Mouse (Mus musculus): ENCODE results near the gene Gm9887. TPM values are rescaled to one million over a fixed set of nuclear protein-coding genes. Genes with fewer than 3 reads are reported as not detected.
A peak's percentile ranks its signal among the peaks of the same experiment; 100 is the strongest.

Gm9887 gene
- under 1 TPM in 1 of 2 experiments, not detected in 1; 0.54 TPM for polyA plus RNA-seq (2017; shearing (Covaris generic))

DNA sequence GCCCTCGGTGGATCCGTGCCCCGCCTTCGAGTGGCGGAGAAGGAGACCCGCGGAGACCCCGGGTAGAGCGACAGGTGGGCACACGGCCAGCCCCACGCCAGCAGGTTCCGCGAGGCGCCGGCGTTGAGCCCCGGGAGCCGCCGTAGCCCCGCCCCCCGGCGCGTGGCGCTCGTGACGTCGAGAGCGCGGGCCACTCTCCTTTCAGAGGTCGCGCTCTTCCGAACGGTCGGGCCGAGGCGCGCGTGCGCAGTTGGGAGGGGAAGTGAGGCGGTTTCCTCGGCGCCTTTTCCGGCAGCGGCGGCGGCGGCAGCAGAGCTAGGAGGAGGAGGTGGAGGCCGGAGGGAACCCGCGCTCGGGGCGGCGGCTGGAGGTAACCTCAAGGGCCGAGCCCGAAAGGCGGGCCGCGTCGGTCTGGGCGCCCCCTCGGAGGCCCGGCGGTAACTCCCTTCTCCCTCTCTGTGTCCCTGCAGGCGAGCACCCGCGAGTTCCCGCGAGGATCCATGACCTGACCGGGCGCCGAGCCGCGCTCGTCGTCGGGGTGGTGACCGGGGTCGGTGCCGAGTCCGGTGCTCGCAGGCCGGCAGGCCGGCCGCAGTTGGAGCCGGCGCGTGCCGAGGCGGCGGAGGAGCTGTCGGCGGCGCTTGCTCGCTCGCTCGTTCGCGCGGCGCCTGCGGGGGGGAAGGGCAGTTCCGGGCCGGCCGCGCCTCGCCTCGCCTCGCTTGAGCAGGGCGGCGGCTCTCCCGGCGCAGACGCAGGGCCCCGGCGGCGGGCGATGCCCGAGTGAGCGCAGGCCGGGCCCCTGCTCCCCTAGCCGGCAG is at the start of gene Gm9887, which contains the start of gene Arf6:
Gene Gm9887 (minus strand): TSS at position 605 of the 818 bp plus-strand sequence.
Gene Arf6 (plus strand): TSS at position 297 of the 818 bp plus-strand sequence.
- ATAC-seq, result peak; percentile 74

DNA sequence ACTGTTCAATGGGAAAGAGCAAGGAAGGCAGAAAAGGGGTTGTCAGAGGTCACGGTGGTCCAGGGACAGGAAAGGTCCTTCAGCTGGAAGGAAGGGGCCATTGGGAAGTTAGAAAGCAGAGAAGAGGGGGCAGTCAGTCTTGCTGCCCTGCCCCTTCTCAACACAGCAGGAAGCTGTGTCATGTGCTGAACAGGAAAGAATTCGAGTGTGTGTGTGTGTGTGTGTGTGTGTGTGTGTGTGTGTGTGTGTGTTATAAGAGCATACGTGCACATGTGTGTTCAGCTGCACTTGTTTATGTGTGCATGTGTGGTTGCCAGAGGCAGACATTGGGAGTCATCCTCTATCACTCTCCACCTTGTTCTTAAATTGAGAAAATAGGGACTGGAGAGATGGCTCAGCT is 48.5 kb upstream of the Gm9887 start:
- peak; percentile 33 for ATAC-seq

GRCm38 (mm10) chr12:69419606-69420005 is 47.3 kb upstream of the Gm9887 start:
- no peak for ATAC-seq

DNA sequence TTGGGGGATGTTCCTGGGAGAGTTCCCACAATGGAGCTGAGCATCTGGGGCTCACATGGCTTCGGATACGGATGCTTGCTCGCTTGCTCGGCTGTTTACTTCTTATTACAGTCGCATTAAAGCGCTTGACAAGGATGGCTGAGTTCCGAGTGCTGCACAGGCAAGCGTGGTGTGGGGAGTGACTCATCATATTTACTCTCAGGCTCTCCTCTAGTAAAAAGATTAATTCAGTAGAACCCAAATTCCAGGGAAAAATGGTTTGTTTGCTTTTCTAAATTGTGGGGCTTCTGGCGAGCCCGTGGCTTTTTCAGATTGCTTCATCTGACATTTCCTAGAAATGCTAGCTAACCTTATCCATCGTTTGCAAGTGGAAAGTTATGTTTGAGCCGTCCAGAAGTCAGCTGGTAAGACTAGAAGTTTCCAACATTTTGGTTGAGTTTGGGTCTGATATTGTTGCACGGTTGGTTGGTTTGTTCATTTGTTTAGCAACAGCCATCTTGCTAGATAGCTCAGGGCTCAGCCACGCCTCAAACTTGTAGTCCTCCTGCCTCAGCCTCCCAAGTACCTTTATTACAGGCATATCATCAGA is 46.9 kb upstream of the Gm9887 start:
- ATAC-seq, result no peak

- no peak for ATAC-seq
These were observed 46.3 kb upstream of the Gm9887 start for GRCm38 (mm10) chr12:69418606-69419005.

DNA sequence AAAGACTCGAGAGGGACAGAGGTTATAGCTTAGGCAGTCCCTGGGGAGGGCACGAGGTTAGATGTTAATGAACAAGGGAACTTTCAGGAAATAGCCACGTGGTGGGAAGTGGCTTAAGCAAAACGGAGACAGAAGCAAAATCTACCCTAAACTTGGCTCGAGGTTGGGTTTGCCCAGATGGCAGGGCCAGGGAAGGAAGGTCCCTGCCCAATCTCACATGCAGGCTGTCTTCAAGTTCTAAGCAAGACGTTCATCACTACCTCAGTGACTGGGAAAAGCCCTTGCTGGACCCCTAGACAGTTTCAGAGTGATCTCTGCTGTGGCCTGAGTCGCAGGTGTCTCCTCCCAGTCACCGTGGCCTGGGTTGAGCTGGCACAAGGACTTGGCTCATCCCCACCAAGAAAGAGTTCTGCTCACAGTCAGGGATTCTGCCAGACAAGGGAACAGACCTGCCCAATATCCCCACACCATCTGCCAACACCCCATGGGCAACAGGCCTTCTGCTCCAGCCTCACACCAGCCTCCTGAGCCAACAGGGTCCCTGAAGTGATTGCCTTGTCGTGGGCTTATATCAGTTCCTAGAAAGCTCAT is 45.5 kb upstream of the Gm9887 start:
- no peak for ATAC-seq

- peak; percentile 57 for ATAC-seq
These were observed 44.5 kb upstream of the Gm9887 start for GRCm38 (mm10) chr12:69416793-69417192.

DNA sequence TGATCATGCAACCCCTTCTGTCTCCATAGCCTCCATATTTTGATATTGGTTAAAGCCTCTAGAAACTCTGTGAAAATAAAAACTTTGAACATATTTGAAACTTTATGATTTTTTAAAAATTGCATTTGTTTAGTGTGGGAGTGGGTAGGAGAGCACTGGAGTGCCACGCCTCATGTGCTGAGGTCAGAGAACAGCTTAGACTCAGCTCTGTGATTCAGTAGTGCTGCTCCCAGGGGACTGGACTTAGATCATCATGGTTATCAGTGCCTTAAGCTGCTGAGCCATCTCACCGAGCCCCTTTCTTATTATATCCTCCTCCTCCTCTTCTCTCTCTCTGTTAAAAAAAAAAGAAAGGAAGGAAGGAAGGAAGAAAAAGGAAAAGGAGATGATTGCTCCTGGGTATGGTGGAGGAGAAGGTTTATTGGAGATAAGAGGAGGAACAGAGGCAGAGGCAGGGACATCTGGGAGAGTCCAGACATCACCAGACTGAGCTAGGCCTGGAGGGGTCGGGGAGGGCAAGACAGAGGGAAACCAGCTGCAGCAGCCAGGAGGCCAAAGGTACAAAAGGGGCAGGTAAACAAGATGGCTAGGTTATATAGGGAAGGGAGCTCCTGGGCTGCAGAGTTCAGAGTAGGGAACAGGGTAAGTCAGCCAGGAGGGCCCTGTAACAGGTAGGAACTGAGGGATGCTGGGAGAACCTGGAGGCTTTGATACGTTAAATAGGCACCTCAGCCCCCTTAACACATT is 42.7 kb upstream of the Gm9887 start:
- ATAC-seq, result no peak

- ATAC-seq, result peak; percentile 64
These were observed 41.0 kb upstream of the Gm9887 start for GRCm38 (mm10) chr12:69413303-69413702.

DNA sequence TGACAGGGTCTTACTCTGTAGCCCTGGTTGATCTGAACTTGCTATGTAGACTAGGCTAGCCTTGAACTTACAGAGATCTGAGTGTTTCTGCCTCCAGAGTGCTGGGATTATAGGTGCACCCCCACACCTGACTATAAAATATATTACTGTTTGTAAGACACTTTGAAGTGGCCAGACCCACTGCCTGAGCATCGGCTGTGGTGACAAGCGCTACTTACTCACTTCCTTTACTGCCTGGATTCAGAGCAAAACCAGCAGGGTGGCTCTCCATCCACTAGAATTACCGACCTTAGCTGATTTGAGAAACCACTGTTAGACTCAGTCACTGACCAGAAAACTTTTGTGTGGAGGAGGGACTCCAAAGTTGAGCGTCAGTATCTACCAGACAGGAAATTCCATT is 39.7 kb upstream of the Gm9887 start:
- ATAC-seq, result peak; percentile 53

- no peak for ATAC-seq
These were observed 38.5 kb upstream of the Gm9887 start for GRCm38 (mm10) chr12:69410767-69411166.

- ATAC-seq, result peak; percentile 64
These were observed 30.4 kb upstream of the Gm9887 start for GRCm38 (mm10) chr12:69402594-69403167.

DNA sequence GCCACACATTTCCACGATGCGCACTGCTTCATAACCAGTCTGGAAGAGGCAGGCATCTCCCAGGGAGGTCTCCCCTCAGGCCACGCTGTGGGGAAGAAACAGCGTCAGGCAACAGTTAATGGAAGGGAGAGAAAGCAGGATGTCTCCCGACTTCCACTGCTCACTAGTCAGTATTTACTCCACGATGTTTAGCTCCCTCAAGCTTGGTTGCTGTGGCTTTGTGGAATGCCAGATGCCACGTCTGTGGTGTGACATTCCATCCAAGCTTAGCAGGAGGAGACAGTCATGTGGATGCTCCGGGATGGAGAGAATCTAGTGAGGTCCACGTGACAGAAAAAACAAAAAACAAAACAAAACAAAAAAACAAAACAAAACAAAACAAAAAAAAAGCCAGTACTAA is 29.8 kb upstream of the Gm9887 start:
- no peak for ATAC-seq

- peak; percentile 43 for ATAC-seq
These were observed 28.6 kb upstream of the Gm9887 start for GRCm38 (mm10) chr12:69400871-69401286.

DNA sequence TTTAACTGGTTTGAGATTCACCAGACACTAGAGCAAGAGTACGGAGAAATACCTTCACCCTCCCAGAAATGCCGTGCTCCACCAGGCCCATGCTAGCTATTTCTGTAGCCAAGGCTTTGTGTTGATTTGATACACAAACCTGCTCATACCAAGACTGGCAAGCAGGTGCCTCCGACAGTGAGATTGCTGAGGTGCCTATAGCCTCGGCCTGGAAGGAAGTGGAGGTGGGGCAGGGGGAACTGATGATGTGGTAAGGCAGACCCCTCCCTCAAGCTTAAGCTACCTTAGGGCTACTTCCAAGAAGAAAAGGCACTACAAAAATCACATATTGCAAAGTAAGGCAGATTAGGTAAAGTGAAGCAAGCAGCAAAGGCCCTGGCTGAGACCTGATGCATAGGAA is 28.1 kb upstream of the Gm9887 start:
- peak; percentile 62 for ATAC-seq

DNA sequence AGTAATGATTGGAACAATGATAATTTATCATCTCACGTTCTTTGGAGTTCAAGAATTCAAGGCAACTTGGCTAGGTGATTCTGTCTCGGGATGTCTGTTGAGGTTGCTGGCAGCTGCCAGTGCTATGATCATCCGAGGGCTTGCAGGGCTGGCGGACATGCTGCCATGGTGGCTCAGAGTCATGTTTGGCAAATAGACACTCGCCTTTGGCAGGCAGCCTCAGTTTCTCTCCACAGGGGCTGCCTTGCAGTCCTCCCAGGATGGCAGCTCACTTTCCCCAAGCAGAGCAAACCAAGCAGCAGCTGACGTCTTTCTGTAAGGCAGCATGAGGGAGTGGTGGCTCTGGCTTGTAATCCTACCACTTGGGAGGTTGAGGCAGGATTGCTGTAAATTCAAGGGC is 22.2 kb upstream of the Gm9887 start:
- no peak for ATAC-seq

- no peak for ATAC-seq
These were observed 20.8 kb upstream of the Gm9887 start for GRCm38 (mm10) chr12:69393076-69393475.

DNA sequence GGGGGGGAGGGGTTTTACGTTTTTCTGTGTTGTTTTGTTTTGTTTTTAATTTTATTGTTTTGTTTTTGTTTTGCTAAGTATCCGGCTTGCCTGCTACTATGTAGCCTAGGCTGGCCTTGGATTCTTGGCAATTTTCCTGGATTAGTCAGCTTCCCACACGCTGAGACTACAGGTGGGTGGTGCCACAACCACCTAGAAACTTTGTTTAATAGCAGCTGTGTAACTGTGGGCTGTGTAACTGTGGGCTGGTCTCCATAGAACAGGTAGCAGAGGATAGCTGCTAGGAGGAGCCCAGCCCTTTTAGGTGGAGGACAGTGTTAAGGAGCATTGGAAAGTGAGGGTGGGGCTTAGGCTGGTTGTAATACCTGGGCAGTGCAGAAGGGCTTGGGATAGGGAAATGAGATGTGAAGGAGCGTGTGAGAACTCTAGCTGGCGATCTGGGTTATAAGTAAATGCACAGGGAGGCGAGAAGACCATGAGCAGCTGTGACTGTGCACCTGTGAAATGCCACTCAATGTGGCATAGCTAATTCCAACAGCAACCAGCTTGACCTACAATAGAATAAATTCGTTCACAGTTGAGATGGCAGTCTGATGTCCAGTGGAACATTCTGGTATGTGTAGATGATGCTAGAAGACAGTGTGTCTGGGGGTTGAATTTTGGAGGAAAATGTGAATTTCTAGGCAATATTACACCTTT is 17.9 kb upstream of the Gm9887 start:
- ATAC-seq, result no peak

DNA sequence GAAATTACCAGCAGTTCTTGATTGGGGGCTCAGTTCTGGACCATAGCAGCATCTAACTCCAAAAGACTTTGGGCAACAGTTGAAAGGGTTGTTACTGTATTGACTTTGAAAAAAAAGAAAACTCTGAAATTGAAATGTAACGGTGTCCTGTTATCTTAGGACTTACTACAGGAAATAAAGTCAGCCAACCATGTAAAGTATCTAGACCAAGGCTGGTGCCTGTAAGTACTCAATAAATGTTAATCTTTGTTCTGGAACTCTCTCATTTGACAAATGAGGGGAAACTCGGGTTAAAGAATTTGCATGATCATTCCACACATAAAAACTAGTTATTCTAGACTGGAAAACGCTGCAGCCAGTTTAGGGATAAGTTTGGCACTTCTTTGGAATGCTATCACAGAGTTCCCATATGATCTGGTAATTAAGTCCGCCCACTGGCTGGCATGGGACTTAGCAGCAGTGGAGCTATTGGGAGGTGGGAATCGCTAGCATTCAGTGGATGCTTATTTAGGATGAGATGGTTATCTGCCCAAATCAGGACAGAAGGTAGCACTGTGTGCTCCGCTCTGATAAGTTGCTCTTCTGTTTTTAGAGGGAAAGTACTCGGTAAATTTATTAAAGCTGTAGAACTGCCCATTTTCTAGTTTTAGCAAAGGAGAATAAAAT is 17.1 kb upstream of the Gm9887 start:
- ATAC-seq, result no peak

DNA sequence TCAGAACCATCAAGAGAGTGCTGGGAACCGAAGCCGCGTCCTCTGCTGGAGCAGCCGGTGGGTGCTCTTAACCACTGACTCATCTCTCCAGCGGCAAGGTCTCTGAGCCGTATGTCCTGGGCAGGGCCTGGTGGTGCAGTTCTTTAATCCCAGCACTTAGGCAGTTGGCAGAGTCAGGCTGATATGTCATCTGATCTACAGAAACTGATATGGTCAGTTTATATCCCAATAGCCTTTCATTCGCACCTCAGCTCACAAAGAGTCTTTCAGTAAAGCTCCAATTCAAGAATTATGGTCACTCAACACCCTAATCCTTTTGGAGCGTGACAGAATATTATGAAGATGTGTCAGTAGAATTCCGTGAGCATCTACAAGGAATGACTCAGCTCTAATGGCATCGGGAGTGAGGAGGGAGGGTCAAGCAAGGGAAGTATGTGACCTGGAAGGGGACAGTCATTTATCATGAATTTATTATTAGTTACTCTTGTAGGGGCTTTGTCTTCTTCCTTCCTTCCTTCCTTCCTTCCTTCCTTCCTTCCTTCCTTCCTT is 16.1 kb upstream of the Gm9887 start:
- ATAC-seq, result no peak

- peak; percentile 9 for ATAC-seq
These were observed 14.0 kb upstream of the Gm9887 start for GRCm38 (mm10) chr12:69386281-69386732.

Measured in CD4-positive, CD25-positive, alpha-beta regulatory T cell, adult 4 months (primary cell).